Mouse (Mus musculus): ENCODE measurements around the gene Mrpl18.

DNA sequence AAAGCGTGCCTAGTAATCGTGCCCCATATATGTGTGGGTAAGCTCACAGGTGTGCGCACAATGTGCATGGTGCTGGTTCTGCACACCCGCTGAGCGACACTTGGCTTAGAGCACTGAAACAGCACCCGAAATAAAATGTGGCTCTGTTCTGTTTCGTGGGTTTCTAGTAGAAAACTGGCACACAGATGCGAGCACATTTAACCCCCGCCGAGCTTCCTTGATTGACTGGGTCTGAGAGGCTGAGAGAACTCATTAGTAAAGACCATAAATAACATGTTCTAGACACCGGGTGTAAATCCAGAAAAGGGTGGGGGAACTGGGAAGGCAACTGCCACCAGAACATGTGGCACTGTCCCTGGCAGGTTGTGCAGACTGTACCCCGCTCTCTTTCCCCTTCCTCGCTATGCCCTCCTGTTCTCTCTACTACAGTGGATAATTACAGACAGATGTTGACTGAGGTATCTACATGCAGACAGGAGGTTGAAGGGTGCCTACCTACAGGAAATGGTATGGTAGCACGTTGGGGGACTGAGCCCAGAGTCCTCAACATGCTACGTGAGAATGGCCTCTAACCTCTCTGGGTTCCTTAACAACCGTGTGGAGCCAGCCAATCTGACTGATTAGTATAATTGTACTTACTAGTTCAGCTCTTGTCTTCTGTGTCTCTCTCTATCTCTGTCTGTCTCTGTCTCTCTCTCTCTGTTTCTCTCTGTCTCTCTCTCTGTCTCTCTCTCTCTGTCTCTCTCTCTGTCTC lies 43.7 kb downstream of the Mrpl18 start:
- TF ChIP-seq CTCF (IDR thresholded peaks at IDR 0.05; ENCODE audit: control insufficient read depth, insufficient read depth, insufficient replicate concordance, low read depth, low read length) (no peak), POLR2A (IDR thresholded peaks at IDR 0.05; ENCODE audit: control insufficient read depth, low read depth, low read length) (no peak)

All from testis, adult 2 months (tissue).